Mouse (Mus musculus) embryo, embryonic 10 days (tissue): ENCODE results near the gene Olfr1348.
"Not testable (repeated sequence)": the region's sequence is repeated elsewhere in the genome, so short reads cannot be mapped to it uniquely, and the experiment has no call there.

ENCODE experiments used
- DNase-seq: peaks from one replicate; pipeline ENCODE4 v3.0.0-alpha.2; 2015; ENCODE audit warnings: low spot score

Gene Olfr1348

GRCm38 (mm10) chr7:6508648-6509047 is at the start of gene Olfr1348:
Gene Olfr1348 (minus strand): TSS chr7:6508748.
- DNase-seq, result no peak

GRCm38 (mm10) chr7:6526141-6526540 is 17.6 kb upstream of the Olfr1348 start:
- DNase-seq, result peak; percentile 18

GRCm38 (mm10) chr7:6525001-6525400 is 16.5 kb upstream of the Olfr1348 start:
- no peak for DNase-seq

- DNase-seq, result no peak
Measured at GRCm38 (mm10) chr7:6522850-6523249, 14.3 kb upstream of the Olfr1348 start, which contains the start of gene Olfr1349. Gene Olfr1349 (minus strand): TSS chr7:6522950.

GRCm38 (mm10) chr7:6521666-6522065 is 13.1 kb upstream of the Olfr1348 start:
- DNase-seq, result no peak

GRCm38 (mm10) chr7:6499655-6500054 is 8.9 kb downstream of the Olfr1348 start, which contains the start of gene Olfr1347:
Gene Olfr1347 (minus strand): TSS chr7:6499755.
- no peak for DNase-seq

- DNase-seq, result no peak
Measured at GRCm38 (mm10) chr7:6486841-6487240, 21.7 kb downstream of the Olfr1348 start, which contains the start of gene Olfr5. Gene Olfr5 (minus strand): TSS chr7:6486941.

- DNase-seq, result not testable (repeated sequence)
Measured at GRCm38 (mm10) chr7:6477633-6478032, 30.9 kb downstream of the Olfr1348 start.

GRCm38 (mm10) chr7:6466951-6467350 is 41.6 kb downstream of the Olfr1348 start, which contains the start of gene Olfr1346:
Gene Olfr1346 (plus strand): TSS chr7:6467101.
- no peak for DNase-seq

GRCm38 (mm10) chr7:6456399-6456798 is 52.1 kb downstream of the Olfr1348 start:
- DNase-seq, result peak; percentile 55

- DNase-seq, result no peak
Measured at GRCm38 (mm10) chr7:6455868-6456267, 52.7 kb downstream of the Olfr1348 start, which contains the start of gene Olfr1336. Gene Olfr1336 (plus strand): TSS chr7:6456168.
